In genomic region chr2:59757015-59757414, GRCm38 (mm10) we compare ENCODE assay signal across 11 mouse cellular contexts.
DNase-seq lines count a peak whose midpoint lies in the region; ATAC-seq and TF ChIP-seq lines count a peak whose summit lies in the region.
"Had no signal": no experiment of that assay in that cellular context is flagged by ENCODE, and none has a peak within 500 bp of the region (broad histone marks: within the 10 kb centered on the region; RNA-seq: fewer than 3 reads in every experiment).

No protein-coding gene starts in this region.

- H3K4me3 ChIP-seq in heart, embryonic 13.5 days: no peak overlapping the region
- no peak overlapping the region for H3K4me3 ChIP-seq in liver, postnatal 0 days (ENCODE audit: low read depth, low read length)
- no peak overlapping the region for H3K4me3 ChIP-seq in liver, embryonic 12.5 days
- H3K4me3 ChIP-seq in embryonic facial prominence, embryonic 15.5 days (replicated peaks): no peak overlapping the region
- no peak overlapping the region for H3K4me3 ChIP-seq in neural tube, embryonic 15.5 days (replicated peaks)

- no peaks in the 10 kb centered on the region for H3K27me3 ChIP-seq in heart, embryonic 13.5 days (replicated peaks)
- no peaks in the 10 kb centered on the region for H3K27me3 ChIP-seq in liver, postnatal 0 days (ENCODE audit: insufficient read depth, low read length)
- H3K27me3 ChIP-seq in liver, embryonic 12.5 days (replicated peaks): no peaks in the 10 kb centered on the region
- no peaks in the 10 kb centered on the region for H3K27me3 ChIP-seq in embryonic facial prominence, embryonic 15.5 days
- H3K27me3 ChIP-seq in neural tube, embryonic 15.5 days (replicated peaks): no peaks in the 10 kb centered on the region

- no peak for TF ChIP-seq EP300 in liver, postnatal 0 days (IDR thresholded peaks at IDR 0.05; ENCODE audit: low read depth)

- H3K9me3 ChIP-seq in heart, embryonic 13.5 days: no peaks in the 10 kb centered on the region
- no peaks in the 10 kb centered on the region for H3K9me3 ChIP-seq in liver, postnatal 0 days (ENCODE audit: low read length)
- H3K9me3 ChIP-seq in liver, embryonic 12.5 days (replicated peaks): no peaks in the 10 kb centered on the region
- no peaks in the 10 kb centered on the region for H3K9me3 ChIP-seq in embryonic facial prominence, embryonic 15.5 days (replicated peaks)
- H3K9me3 ChIP-seq in neural tube, embryonic 15.5 days (replicated peaks): no peaks in the 10 kb centered on the region

- 0 out of 2 replicates have a peak overlapping the region, but pooled peaks have one; percentile 22 for H3K27ac ChIP-seq in heart, embryonic 13.5 days (replicated peaks)
- no peak overlapping the region for H3K27ac ChIP-seq in liver, postnatal 0 days (ENCODE audit: low read depth)
- no peak overlapping the region for H3K27ac ChIP-seq in liver, embryonic 12.5 days
- peak overlapping the region; percentile 84 for H3K27ac ChIP-seq in embryonic facial prominence, embryonic 15.5 days (replicated peaks)
- H3K27ac ChIP-seq in neural tube, embryonic 15.5 days (replicated peaks): no peak overlapping the region

- TF ChIP-seq CTCF in liver, postnatal 0 days (IDR thresholded peaks at IDR 0.05; ENCODE audit: low read depth): peak; percentile 25

- H3K9ac ChIP-seq in heart, embryonic 13.5 days: no peak overlapping the region
- no peak overlapping the region for H3K9ac ChIP-seq in liver, postnatal 0 days (replicated peaks)
- H3K9ac ChIP-seq in liver, embryonic 12.5 days: no peak overlapping the region
- no peak overlapping the region for H3K9ac ChIP-seq in embryonic facial prominence, embryonic 15.5 days
- H3K9ac ChIP-seq in neural tube, embryonic 15.5 days (replicated peaks): no peak overlapping the region

- DNase-seq in heart, postnatal 10 days: no peak
- no peak for DNase-seq in liver, postnatal 0 days
- DNase-seq in adrenal gland, adult 18-20 months (ENCODE audit: low spot score in 2 of 2): no peak
- DNase-seq: cerebellum, adult 9-11 months; thymus, postnatal 25 days had no signal

- 59% methylated on average over 6 of the region's 6 CpGs for WGBS in heart, embryonic 13.5 days
- 61% methylated on average over 6 of the region's 6 CpGs for WGBS in liver, postnatal 0 days (ENCODE audit: insufficient replicate concordance)
- WGBS in liver, embryonic 12.5 days (ENCODE audit: insufficient replicate concordance): 57% methylated on average over 6 of the region's 6 CpGs
- WGBS in embryonic facial prominence, embryonic 15.5 days: 44% methylated on average over 6 of the region's 6 CpGs
- WGBS in neural tube, embryonic 15.5 days: 61% methylated on average over 6 of the region's 6 CpGs

- no peak for ATAC-seq in heart, embryonic 13.5 days (ENCODE audit: extremely low read depth, insufficient number of reproducible peaks, low FRiP score, low TSS enrichment)
- no peak for ATAC-seq in liver, postnatal 0 days
- ATAC-seq in liver, embryonic 12.5 days: no peak
- ATAC-seq in embryonic facial prominence, embryonic 15.5 days (ENCODE audit: insufficient number of reproducible peaks, low FRiP score, low TSS enrichment, low read depth): no peak
- peak; percentile 63; the same call in 1 of the 2 replicates for ATAC-seq in neural tube, embryonic 15.5 days (ENCODE audit: low FRiP score)
- no peak for ATAC-seq in megakaryocyte, adult 5-6 weeks (ENCODE audit: poor library complexity, severe bottlenecking)
- ATAC-seq: activated CD4-positive, CD25-positive, alpha-beta regulatory T cell, adult 4 months had no signal

- no peak overlapping the region for H3K4me2 ChIP-seq in heart, embryonic 13.5 days
- H3K4me2 ChIP-seq in liver, postnatal 0 days (ENCODE audit: low read depth, low read length): no peak overlapping the region
- no peak overlapping the region for H3K4me2 ChIP-seq in liver, embryonic 12.5 days
- no peak overlapping the region for H3K4me2 ChIP-seq in embryonic facial prominence, embryonic 15.5 days (replicated peaks)
- no peak overlapping the region for H3K4me2 ChIP-seq in neural tube, embryonic 15.5 days

- intact Hi-C loops in heart, postnatal 10 days (cut with DNase I): no loop called here

- H3K4me1 ChIP-seq in heart, embryonic 13.5 days: peaks cover 57% of the 10 kb centered on the region
- no peaks in the 10 kb centered on the region for H3K4me1 ChIP-seq in liver, postnatal 0 days (ENCODE audit: insufficient read depth)
- no peaks in the 10 kb centered on the region for H3K4me1 ChIP-seq in liver, embryonic 12.5 days
- peaks cover 33% of the 10 kb centered on the region for H3K4me1 ChIP-seq in embryonic facial prominence, embryonic 15.5 days
- peaks cover 19% of the 10 kb centered on the region for H3K4me1 ChIP-seq in neural tube, embryonic 15.5 days

- H3K36me3 ChIP-seq in heart, embryonic 13.5 days: peaks cover 24% of the 10 kb centered on the region
- no peaks in the 10 kb centered on the region for H3K36me3 ChIP-seq in liver, postnatal 0 days (replicated peaks; ENCODE audit: insufficient read depth, low read length)
- H3K36me3 ChIP-seq in liver, embryonic 12.5 days: no peaks in the 10 kb centered on the region
- peaks cover 5% of the 10 kb centered on the region; the same call in 1 of the 2 replicates for H3K36me3 ChIP-seq in embryonic facial prominence, embryonic 15.5 days
- H3K36me3 ChIP-seq in neural tube, embryonic 15.5 days: no peaks in the 10 kb centered on the region

Comparison
In these comparisons a context has a peak if more than half of its experiments do, and no peak if none do; other contexts are left out.
1. H3K27ac ChIP-seq: peak in heart, embryonic 13.5 days (single experiment) and embryonic facial prominence, embryonic 15.5 days (single experiment); none in liver, postnatal 0 days (single experiment), liver, embryonic 12.5 days (single experiment) and neural tube, embryonic 15.5 days (single experiment).